Mouse (Mus musculus): Measurements from ENCODE around the gene Trim31.

The Trim31 gene

GRCm38 (mm10) chr17:36947051-36947819 is 49.3 kb downstream of the Trim31 start:
- peak; percentile 54 to 57 for DNase-seq

- DNase-seq: no peak
These were observed 50.4 kb downstream of the Trim31 start for GRCm38 (mm10) chr17:36948286-36948685.

GRCm38 (mm10) chr17:36949265-36949664 is 51.3 kb downstream of the Trim31 start:
- DNase-seq: no peak

GRCm38 (mm10) chr17:36950981-36951947 is 53.3 kb downstream of the Trim31 start, which contains the start of gene Ppp1r11:
Ppp1r11 (minus strand) TSS chr17:36951741.
- peak; percentile 96 to 97 for DNase-seq

- DNase-seq: no peak
These were observed 54.7 kb downstream of the Trim31 start for GRCm38 (mm10) chr17:36952631-36953030.

GRCm38 (mm10) chr17:36953062-36953461 is 55.1 kb downstream of the Trim31 start:
- DNase-seq: no peak

- peak; percentile 94 to 96 for DNase-seq
These were observed 60.3 kb downstream of the Trim31 start, which contains the start of the genes Znrd1 and Znrd1as for GRCm38 (mm10) chr17:36957999-36958743. Znrd1 (minus strand) TSS chr17:36958559. Znrd1as (plus strand) TSS chr17:36958592.

GRCm38 (mm10) chr17:36958884-36959283 is 61.0 kb downstream of the Trim31 start:
- DNase-seq: no peak

Measured in lung, postnatal 4 days (tissue).